Mouse (Mus musculus) spleen, adult 2 months (tissue): ENCODE data around the gene Sf1.
A peak's percentile ranks its signal among the peaks of the same experiment; 100 is the strongest.

Source experiments
- CTCF ChIP-seq: fragments of 200-500 bp; IDR thresholded peaks from 2 replicates; pipeline ENCODE4 v1.5.1; 2011; ENCODE audit warnings: mild to moderate bottlenecking, inconsistent platforms; ENCODE audit not compliant: insufficient read depth, insufficient read length, insufficient replicate concordance; ENCODE audit errors: extremely low read depth
- POLR2A ChIP-seq: fragments of 200-500 bp; IDR thresholded peaks from 2 replicates; pipeline ENCODE4 v1.6.1; 2011; ENCODE audit warnings: low read depth, low read length, inconsistent platforms

- TF ChIP-seq POLR2A (no peak), CTCF (peak; percentile 22; the same call in 1 of the 2 replicates)
Observed at GRCm38 (mm10) chr19:6392743-6393393, 29.4 kb downstream of the Sf1 start.
